Mouse (Mus musculus) CD4-positive helper T cell, adult 2 months (primary cell): ENCODE measurements at regions not wholly inside any gene's neighbourhood (a gene's known extent, or its start where the extent isn't known, plus 50 kb on each side); places are given as distances from the start of the nearest gene placed in this dataset.
A peak's percentile ranks its signal among the peaks of the same experiment; 100 is the strongest.
"Not testable (repeated sequence)": the region's sequence is repeated elsewhere in the genome, so short reads cannot be mapped to it uniquely, and the experiment has no call there.

Source experiments
- DNase-seq: peaks from one replicate; pipeline ENCODE4 v3.0.0-alpha.2; 2012; ENCODE audit warnings: low read depth, missing footprints, low spot score

- no peak for DNase-seq
Measured at GRCm38 (mm10) chrX:70606349-70606748, 129.4 kb upstream of the Tmem185a start.

GRCm38 (mm10) chrX:70582344-70582743 is 105.4 kb upstream of the Tmem185a start:
- peak; percentile 6 for DNase-seq

GRCm38 (mm10) chrX:70580171-70580570 is 103.2 kb upstream of the Tmem185a start:
- DNase-seq, result no peak

GRCm38 (mm10) chrX:70574243-70574642 is 97.3 kb upstream of the Tmem185a start:
- DNase-seq, result not testable (repeated sequence)

- not testable (repeated sequence) for DNase-seq
Measured at GRCm38 (mm10) chrX:70570586-70570985, 93.6 kb upstream of the Tmem185a start.

GRCm38 (mm10) chrX:70569339-70569979 is 92.5 kb upstream of the Tmem185a start:
- DNase-seq, result not testable (repeated sequence)
